Mouse (Mus musculus): ENCODE measurements around the gene Alcam. TPM values are rescaled to one million over a fixed set of nuclear protein-coding genes. Genes with fewer than 3 reads are reported as not detected.

Alcam gene
- polyA plus RNA-seq, 2 experiments: 7.3 to 7.5 TPM

- 55% methylated on average over 3 of the region's 3 CpGs for WGBS (ENCODE audit: insufficient replicate concordance)
- H3K9me3 ChIP-seq (ENCODE audit: control insufficient read depth, low read length): no peaks in the 10 kb centered on the region
- no peak overlapping the region for H3K4me2 ChIP-seq (ENCODE audit: low read depth)
- TF ChIP-seq EP300 (IDR thresholded peaks at IDR 0.05; ENCODE audit: low read depth) (no peak), CTCF (IDR thresholded peaks at IDR 0.05; ENCODE audit: low read depth) (no peak)
- H3K4me3 ChIP-seq (ENCODE audit: insufficient read depth in 1 of 2, low read depth in 2 of 2, low read length in 2 of 2): no peak overlapping the region
- H3K27me3 ChIP-seq (ENCODE audit: control insufficient read depth, insufficient read depth, low read length): no peaks in the 10 kb centered on the region
- no peak overlapping the region for H3K9ac ChIP-seq (replicated peaks)
- H3K27ac ChIP-seq: no peak overlapping the region
- H3K4me1 ChIP-seq (replicated peaks; ENCODE audit: control insufficient read depth in 2 of 2, insufficient read depth in 2 of 2, low read length in 1 of 2): no peaks in the 10 kb centered on the region
- DNase-seq (ENCODE audit: low read depth in 3 of 3, low spot score in 3 of 3) (no peak), ATAC-seq (ENCODE audit: insufficient read depth) (no peak)
- H3K36me3 ChIP-seq (replicated peaks; ENCODE audit: control insufficient read depth, insufficient read depth, low read depth): no peaks in the 10 kb centered on the region
Observed at GRCm38 (mm10) chr16:52406072-52406471, 47.8 kb downstream of the Alcam start.

DNA sequence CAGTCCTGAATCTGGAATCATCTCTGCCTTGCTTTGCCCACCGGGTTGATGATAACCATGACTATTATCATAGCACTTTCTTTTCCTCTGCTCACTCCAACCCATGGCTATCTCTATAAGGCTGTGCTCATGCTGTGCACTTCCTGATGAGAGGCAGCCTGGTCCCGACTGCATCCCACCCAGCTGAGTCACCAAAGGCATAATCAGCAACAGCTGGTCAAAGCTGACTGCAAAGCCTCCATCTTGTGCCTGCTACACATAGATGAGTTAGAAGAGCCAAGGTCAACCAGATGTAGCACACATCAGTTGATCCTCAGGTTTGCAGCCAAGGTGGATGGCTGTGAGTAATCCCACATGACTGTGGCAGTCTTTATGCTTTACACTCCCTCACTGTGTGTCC, 48.6 kb downstream of the Alcam start:
- ATAC-seq (ENCODE audit: insufficient read depth) (no peak), DNase-seq (ENCODE audit: low read depth in 3 of 3, low spot score in 3 of 3) (no peak)
- H3K36me3 ChIP-seq (replicated peaks; ENCODE audit: control insufficient read depth, insufficient read depth, low read depth): no peaks in the 10 kb centered on the region
- no peaks in the 10 kb centered on the region for H3K9me3 ChIP-seq (ENCODE audit: control insufficient read depth, low read length)
- H3K9ac ChIP-seq (replicated peaks): no peak overlapping the region
- TF ChIP-seq CTCF (IDR thresholded peaks at IDR 0.05; ENCODE audit: low read depth) (no peak), EP300 (IDR thresholded peaks at IDR 0.05; ENCODE audit: low read depth) (no peak)
- H3K4me3 ChIP-seq (ENCODE audit: insufficient read depth in 1 of 2, low read depth in 2 of 2, low read length in 2 of 2): no peak overlapping the region
- 52% methylated on average over 2 of the region's 2 CpGs for WGBS (ENCODE audit: insufficient replicate concordance)
- no peak overlapping the region for H3K27ac ChIP-seq
- no peak overlapping the region for H3K4me2 ChIP-seq (ENCODE audit: low read depth)
- no peaks in the 10 kb centered on the region for H3K27me3 ChIP-seq (ENCODE audit: control insufficient read depth, insufficient read depth, low read length)
- H3K4me1 ChIP-seq (replicated peaks; ENCODE audit: control insufficient read depth in 2 of 2, insufficient read depth in 2 of 2, low read length in 1 of 2): no peaks in the 10 kb centered on the region

GRCm38 (mm10) chr16:52399112-52399511, 54.8 kb downstream of the Alcam start:
- ATAC-seq (ENCODE audit: insufficient read depth) (no peak), DNase-seq (ENCODE audit: low read depth in 3 of 3, low spot score in 3 of 3) (no peak)
- Histone ChIP-seq H3K4me2 (ENCODE audit: low read depth) (no peak overlapping the region), H3K36me3 (replicated peaks; ENCODE audit: control insufficient read depth, insufficient read depth, low read depth) (no peaks in the 10 kb centered on the region), H3K4me1 (replicated peaks; ENCODE audit: control insufficient read depth in 2 of 2, insufficient read depth in 2 of 2, low read length in 1 of 2) (no peaks in the 10 kb centered on the region), H3K9ac (replicated peaks) (no peak overlapping the region), H3K4me3 (ENCODE audit: insufficient read depth in 1 of 2, low read depth in 2 of 2, low read length in 2 of 2) (no peak overlapping the region), H3K27me3 (ENCODE audit: control insufficient read depth, insufficient read depth, low read length) (no peaks in the 10 kb centered on the region), H3K27ac (no peak overlapping the region), H3K9me3 (ENCODE audit: control insufficient read depth, low read length) (no peaks in the 10 kb centered on the region)
- WGBS (ENCODE audit: insufficient replicate concordance): 51% methylated on average over 3 of the region's 3 CpGs
- no peak for TF ChIP-seq CTCF (IDR thresholded peaks at IDR 0.05; ENCODE audit: low read depth)
- TF ChIP-seq EP300 (IDR thresholded peaks at IDR 0.05; ENCODE audit: low read depth): no peak

- Histone ChIP-seq H3K36me3 (replicated peaks; ENCODE audit: control insufficient read depth, insufficient read depth, low read depth) (no peaks in the 10 kb centered on the region), H3K27ac (no peak overlapping the region), H3K27me3 (ENCODE audit: control insufficient read depth, insufficient read depth, low read length) (no peaks in the 10 kb centered on the region), H3K4me2 (ENCODE audit: low read depth) (no peak overlapping the region), H3K9me3 (ENCODE audit: control insufficient read depth, low read length) (no peaks in the 10 kb centered on the region), H3K4me1 (replicated peaks; ENCODE audit: control insufficient read depth in 2 of 2, insufficient read depth in 2 of 2, low read length in 1 of 2) (no peaks in the 10 kb centered on the region), H3K4me3 (ENCODE audit: insufficient read depth in 1 of 2, low read depth in 2 of 2, low read length in 2 of 2) (no peak overlapping the region), H3K9ac (replicated peaks) (no peak overlapping the region)
- TF ChIP-seq CTCF (IDR thresholded peaks at IDR 0.05; ENCODE audit: low read depth) (no peak), EP300 (IDR thresholded peaks at IDR 0.05; ENCODE audit: low read depth) (no peak)
- DNase-seq (ENCODE audit: low read depth in 3 of 3, low spot score in 3 of 3) (no peak), ATAC-seq (ENCODE audit: insufficient read depth) (no peak)
- WGBS (ENCODE audit: insufficient replicate concordance): 63% methylated on average over 5 of the region's 5 CpGs
Observed at GRCm38 (mm10) chr16:52386781-52387300, 67.0 kb downstream of the Alcam start.

GRCm38 (mm10) chr16:52383456-52384185, 70.3 kb downstream of the Alcam start:
- Histone ChIP-seq H3K4me1 (replicated peaks; ENCODE audit: control insufficient read depth in 2 of 2, insufficient read depth in 2 of 2, low read length in 1 of 2) (no peaks in the 10 kb centered on the region), H3K9ac (replicated peaks) (no peak overlapping the region), H3K4me2 (ENCODE audit: low read depth) (no peak overlapping the region), H3K4me3 (ENCODE audit: insufficient read depth in 1 of 2, low read depth in 2 of 2, low read length in 2 of 2) (no peak overlapping the region), H3K36me3 (replicated peaks; ENCODE audit: control insufficient read depth, insufficient read depth, low read depth) (no peaks in the 10 kb centered on the region), H3K9me3 (ENCODE audit: control insufficient read depth, low read length) (no peaks in the 10 kb centered on the region), H3K27me3 (ENCODE audit: control insufficient read depth, insufficient read depth, low read length) (no peaks in the 10 kb centered on the region), H3K27ac (no peak overlapping the region)
- TF ChIP-seq CTCF (IDR thresholded peaks at IDR 0.05; ENCODE audit: low read depth) (no peak), EP300 (IDR thresholded peaks at IDR 0.05; ENCODE audit: low read depth) (no peak)
- no peak for DNase-seq (ENCODE audit: low read depth in 3 of 3, low spot score in 3 of 3)
- 70% methylated on average over 13 of the region's 13 CpGs for WGBS (ENCODE audit: insufficient replicate concordance)
- ATAC-seq (ENCODE audit: insufficient read depth): no peak
